8 mouse cellular contexts compared by ENCODE assay signal in genomic region chr2:128947962-128948588, GRCm38 (mm10). TPM values are rescaled to one million over a fixed set of nuclear protein-coding genes. Genes with fewer than 3 reads are reported as not detected.
DNase-seq lines count a peak whose midpoint lies in the region; ATAC-seq lines count a peak whose summit lies in the region.

No protein-coding gene starts in this region.

- ATAC-seq in liver, embryonic 11.5 days (replicated peaks; ENCODE audit: low FRiP score): no peak

- no peaks in the 10 kb centered on the region for H3K9me3 ChIP-seq in liver, embryonic 11.5 days (ENCODE audit: control insufficient read depth, low read length)

- H3K9ac ChIP-seq in liver, embryonic 11.5 days (ENCODE audit: low read depth, low read length): no peak overlapping the region

- no peak overlapping the region for H3K4me2 ChIP-seq in liver, embryonic 11.5 days

- H3K36me3 ChIP-seq in liver, embryonic 11.5 days (ENCODE audit: control insufficient read depth, insufficient read depth, low read length): no peaks in the 10 kb centered on the region

- peak; percentile 22 for DNase-seq in adrenal gland, postnatal 10 days
- DNase-seq in adrenal gland, postnatal 4 days (ENCODE audit: low spot score in 2 of 2): no peak
- DNase-seq in liver: peak; percentile 27
- DNase-seq in liver, embryonic 11.5 days (ENCODE audit: low spot score): no peak
- peak; percentile 36 for DNase-seq in c-Kit-negative CD71-positive TER-119-positive erythroid progenitor cells, embryonic 14.5 days (ENCODE audit: low read depth, low spot score)
- DNase-seq in heart, postnatal 4 days: peak; percentile 43
- peak; percentile 21 for DNase-seq in lung, postnatal 14 days
- no peak for DNase-seq in testis, postnatal 10 days (ENCODE audit: low spot score)

- H3K4me1 ChIP-seq in liver, embryonic 11.5 days (replicated peaks; ENCODE audit: control insufficient read depth, insufficient read depth, low read length): no peaks in the 10 kb centered on the region

- no peaks in the 10 kb centered on the region for H3K27me3 ChIP-seq in liver, embryonic 11.5 days (replicated peaks; ENCODE audit: control insufficient read depth, insufficient read depth, low read length)

- no peak overlapping the region for H3K27ac ChIP-seq in liver, embryonic 11.5 days (ENCODE audit: low read depth, low read length)

- WGBS in liver, embryonic 11.5 days: 36% methylated on average over 6 of the region's 6 CpGs

- H3K4me3 ChIP-seq in liver, embryonic 11.5 days (ENCODE audit: low read depth, low read length): no peak overlapping the region

RNA-seq across cellular contexts. Expression of gene Zc3h8, which starts 4.2 kb away (rescaled TPM):
- 1 to 10 TPM; 3.8 to 4.7 TPM for total RNA-seq in adrenal gland, postnatal 10 days (2021)
- 1 to 10 TPM; 3.7 to 4.1 TPM for total RNA-seq in adrenal gland, postnatal 4 days (2021)
- polyA plus RNA-seq in liver, embryonic 11.5 days (2014; fragmentation: Nextera tagmentation; extraction: Ambion mirVana): 9.2 and 11.9 TPM in 2 replicates
- total RNA-seq in heart, postnatal 4 days (2021): 1 to 10 TPM; 3.0 to 3.3 TPM

RNA-seq across cellular contexts. Expression of gene Zc3h6, which starts 19.1 kb away (rescaled TPM):
- 10 to 100 TPM in 1 of 2 experiments, 1 to 10 TPM in 1; 5.7 to 11.1 TPM for total RNA-seq in adrenal gland, postnatal 10 days (2021)
- total RNA-seq in adrenal gland, postnatal 4 days (2021): 10 to 100 TPM; 13.3 to 17.0 TPM
- 0.84 and 1.3 TPM in 2 replicates for polyA plus RNA-seq in liver, embryonic 11.5 days (2014; fragmentation: Nextera tagmentation; extraction: Ambion mirVana)
- 1 to 10 TPM; 3.6 to 5.1 TPM for total RNA-seq in heart, postnatal 4 days (2021)

RNA-seq across cellular contexts. Expression of gene Gm10762, which starts 19.4 kb away (rescaled TPM):
- total RNA-seq in adrenal gland, postnatal 10 days (2021): 10 to 100 TPM; 11.1 to 13.0 TPM
- 10 to 100 TPM; 10.9 to 11.6 TPM for total RNA-seq in adrenal gland, postnatal 4 days (2021)
- 7.5 and 8.7 TPM in 2 replicates for polyA plus RNA-seq in liver, embryonic 11.5 days (2014; fragmentation: Nextera tagmentation; extraction: Ambion mirVana)
- total RNA-seq in heart, postnatal 4 days (2021): 10 to 100 TPM; 12.0 to 14.9 TPM

Comparison
In these comparisons a context has a peak if more than half of its experiments do, and no peak if none do; other contexts are left out.
1. DNase-seq: peak in adrenal gland, postnatal 10 days (single experiment), liver (single experiment), c-Kit-negative CD71-positive TER-119-positive erythroid progenitor cells, embryonic 14.5 days (single experiment), heart, postnatal 4 days (single experiment) and lung, postnatal 14 days (single experiment); none in adrenal gland, postnatal 4 days (0 of 2), liver, embryonic 11.5 days (single experiment) and testis, postnatal 10 days (single experiment).